Mouse (Mus musculus) adrenal gland, postnatal 36 days (tissue): ENCODE results near the gene Wfs1. TPM values are rescaled to one million over a fixed set of nuclear protein-coding genes. Genes with fewer than 3 reads are reported as not detected.
A peak's percentile ranks its signal among the peaks of the same experiment; 100 is the strongest.
"Not testable (repeated sequence)": the region's sequence is repeated elsewhere in the genome, so short reads cannot be mapped to it uniquely, and the experiment has no call there.

Experiments
- DNase-seq, 2 experiments: peaks; one replicate each; pipeline ENCODE4 v3.0.0; 2021; ENCODE audit warnings: mixed read lengths in 1 of 2
- total RNA-seq, 2 experiments: library from RNA; stranded (reverse); gene quantifications; 2 replicates each; pipeline ENCODE4 v1.2.3; 2021

Wfs1 gene
- total RNA-seq, 2 experiments from 2014 or later: 29.2 to 74.8 TPM

GRCm38 (mm10) chr5:36988124-36988780 is 753 bp downstream of the Wfs1 start:
- DNase-seq: peak in 1 of 2 experiments; percentile 39

- no peak for DNase-seq
Observed at GRCm38 (mm10) chr5:36986617-36987016, 2.4 kb downstream of the Wfs1 start.

GRCm38 (mm10) chr5:36982271-36982670 is 6.7 kb downstream of the Wfs1 start:
- DNase-seq: peak in 1 of 2 experiments; percentile 36

- no peak for DNase-seq
Observed at GRCm38 (mm10) chr5:36979631-36980030, 9.4 kb downstream of the Wfs1 start.

- DNase-seq: peak; percentile 51 to 58
Observed at GRCm38 (mm10) chr5:36979001-36979400, 10.0 kb downstream of the Wfs1 start.

- DNase-seq: no peak
Observed at GRCm38 (mm10) chr5:36977809-36978208, 11.2 kb downstream of the Wfs1 start.

- DNase-seq: no peak
Observed at GRCm38 (mm10) chr5:36975336-36975735, 13.7 kb downstream of the Wfs1 start.

- DNase-seq: no peak
Observed at GRCm38 (mm10) chr5:36971587-36971986, 17.4 kb downstream of the Wfs1 start.

- peak; percentile 20 to 33 for DNase-seq
Observed at GRCm38 (mm10) chr5:36960501-36960900, 28.5 kb downstream of the Wfs1 start.

- DNase-seq: peak; percentile 76 to 78
Observed at GRCm38 (mm10) chr5:36958837-36959236, 30.2 kb downstream of the Wfs1 start.

- peak; percentile 55 to 65 for DNase-seq
Observed at GRCm38 (mm10) chr5:36955366-36955765, 33.6 kb downstream of the Wfs1 start.

- DNase-seq: no peak
Observed at GRCm38 (mm10) chr5:36952311-36952710, 36.7 kb downstream of the Wfs1 start.

- DNase-seq: peak; percentile 22 to 30
Observed at GRCm38 (mm10) chr5:36950871-36951270, 38.1 kb downstream of the Wfs1 start.

GRCm38 (mm10) chr5:36948831-36949230 is 40.2 kb downstream of the Wfs1 start:
- DNase-seq: peak; percentile 80 to 85

- peak; percentile 49 to 78 for DNase-seq
Observed at GRCm38 (mm10) chr5:36946445-36946844, 42.6 kb downstream of the Wfs1 start.

GRCm38 (mm10) chr5:36945713-36946112 is 43.3 kb downstream of the Wfs1 start:
- DNase-seq: no peak

- no peak for DNase-seq
Observed at GRCm38 (mm10) chr5:36945102-36945701, 43.8 kb downstream of the Wfs1 start.

- DNase-seq: no peak
Observed at GRCm38 (mm10) chr5:36944552-36944951, 44.5 kb downstream of the Wfs1 start.

- no peak for DNase-seq
Observed at GRCm38 (mm10) chr5:36942446-36942845, 46.6 kb downstream of the Wfs1 start.

GRCm38 (mm10) chr5:36938991-36939390 is 50.0 kb downstream of the Wfs1 start:
- DNase-seq: not testable (repeated sequence)

- DNase-seq: no peak
Observed at GRCm38 (mm10) chr5:36938021-36938420, 51.0 kb downstream of the Wfs1 start.

GRCm38 (mm10) chr5:36936548-36936947 is 52.5 kb downstream of the Wfs1 start:
- DNase-seq: peak; percentile 15 to 30
